Mouse (Mus musculus): ENCODE measurements at regions not wholly inside any gene's neighbourhood (a gene's known extent, or its start where the extent isn't known, plus 50 kb on each side); places are given as distances from the start of the nearest gene placed in this dataset.

DNA sequence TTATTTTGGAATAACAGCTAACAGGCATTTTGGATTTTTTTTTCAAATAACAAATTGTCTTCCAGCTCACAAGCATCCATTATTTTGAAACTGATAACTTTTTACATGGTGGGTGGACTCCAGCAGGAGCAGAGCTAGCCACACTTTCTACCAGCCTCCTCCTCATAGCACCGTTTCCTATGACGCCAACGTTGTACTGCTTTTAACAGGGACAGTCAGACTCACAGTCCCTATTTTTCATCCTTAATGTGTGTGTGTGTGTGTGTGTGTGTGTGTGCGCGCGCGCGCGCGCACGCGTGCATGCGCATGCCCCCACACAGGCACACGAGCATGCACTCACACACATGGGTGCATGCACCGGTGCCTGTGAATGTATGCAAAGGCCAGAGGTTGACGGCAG is 70.5 kb upstream of the S1pr3 start:
- no peak for DNase-seq (ENCODE audit: low read depth, low spot score)

DNA sequence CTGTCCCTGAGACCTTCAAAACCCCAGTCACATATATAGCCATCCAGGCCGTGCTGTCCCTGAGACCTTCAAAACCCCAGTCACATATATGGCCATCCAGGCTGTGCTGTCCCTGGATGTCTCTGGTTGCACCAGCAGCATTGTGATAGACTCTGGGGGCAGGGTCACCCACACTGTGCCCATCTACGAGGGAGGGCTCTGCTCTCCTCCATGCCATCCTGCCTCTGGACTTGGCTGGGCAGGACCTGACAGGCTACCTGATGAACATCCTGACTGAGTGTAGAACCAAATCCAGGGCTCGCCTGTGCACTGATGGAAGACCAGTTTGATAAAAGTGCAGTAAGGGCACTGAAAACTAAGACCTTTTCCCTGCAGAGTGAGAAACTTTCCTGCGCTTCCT is 63.1 kb upstream of the S1pr3 start:
- no peak for DNase-seq (ENCODE audit: low read depth, low spot score)

DNA sequence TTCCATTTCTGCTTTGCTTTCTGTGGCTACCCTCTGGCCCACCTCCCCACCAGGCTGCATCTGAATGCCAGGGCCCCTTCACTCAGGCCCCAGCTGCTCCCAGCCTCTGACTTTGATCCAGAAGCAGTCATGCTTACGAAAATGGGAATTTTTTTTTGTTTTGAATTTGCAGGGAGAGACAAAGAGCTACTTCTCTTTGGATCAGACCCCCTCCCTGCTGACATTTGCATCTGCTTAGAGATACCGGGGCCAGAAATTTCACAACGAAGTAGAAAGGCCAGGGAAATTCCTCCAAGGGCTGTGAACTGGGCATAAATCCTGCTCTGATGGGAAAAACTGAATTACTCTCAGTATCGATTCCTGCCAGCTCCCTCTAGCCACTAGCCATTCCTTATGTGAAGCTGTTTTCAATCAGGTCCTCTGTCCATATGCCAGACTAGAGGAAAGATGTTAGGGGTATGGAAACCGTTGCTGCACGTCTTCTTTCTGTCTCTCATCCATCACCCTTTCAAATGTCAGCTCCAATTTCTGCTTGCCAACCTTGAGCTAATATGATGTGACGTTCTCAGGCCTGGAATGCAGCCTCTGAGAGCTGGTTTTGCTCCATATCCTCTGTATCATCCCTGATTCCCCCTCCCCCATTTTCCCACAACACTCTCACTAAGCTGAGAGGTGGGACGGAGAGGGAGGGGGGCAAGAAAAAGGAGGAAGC is 62.4 kb upstream of the S1pr3 start:
- peak; percentile 50 for DNase-seq (ENCODE audit: low read depth, low spot score)

DNA sequence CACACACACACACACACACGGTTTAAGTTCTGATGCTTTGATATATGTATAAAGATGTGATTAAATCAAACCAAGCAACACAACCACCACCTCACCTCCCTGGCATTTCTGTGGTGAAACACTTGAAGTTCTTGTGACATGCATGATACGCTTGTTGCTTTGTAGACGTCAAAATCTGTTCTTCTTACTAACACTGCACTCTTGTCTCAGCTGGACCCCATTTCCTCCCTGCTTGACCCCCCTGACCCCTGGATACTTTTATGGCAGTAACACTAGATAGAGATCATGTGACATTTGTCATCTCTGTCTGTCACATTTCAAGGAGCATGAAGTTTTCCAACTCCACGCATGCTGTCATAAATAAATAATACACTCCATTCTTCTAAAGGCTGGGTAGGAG is 59.7 kb upstream of the S1pr3 start:
- no peak for DNase-seq (ENCODE audit: low read depth, low spot score)

DNA sequence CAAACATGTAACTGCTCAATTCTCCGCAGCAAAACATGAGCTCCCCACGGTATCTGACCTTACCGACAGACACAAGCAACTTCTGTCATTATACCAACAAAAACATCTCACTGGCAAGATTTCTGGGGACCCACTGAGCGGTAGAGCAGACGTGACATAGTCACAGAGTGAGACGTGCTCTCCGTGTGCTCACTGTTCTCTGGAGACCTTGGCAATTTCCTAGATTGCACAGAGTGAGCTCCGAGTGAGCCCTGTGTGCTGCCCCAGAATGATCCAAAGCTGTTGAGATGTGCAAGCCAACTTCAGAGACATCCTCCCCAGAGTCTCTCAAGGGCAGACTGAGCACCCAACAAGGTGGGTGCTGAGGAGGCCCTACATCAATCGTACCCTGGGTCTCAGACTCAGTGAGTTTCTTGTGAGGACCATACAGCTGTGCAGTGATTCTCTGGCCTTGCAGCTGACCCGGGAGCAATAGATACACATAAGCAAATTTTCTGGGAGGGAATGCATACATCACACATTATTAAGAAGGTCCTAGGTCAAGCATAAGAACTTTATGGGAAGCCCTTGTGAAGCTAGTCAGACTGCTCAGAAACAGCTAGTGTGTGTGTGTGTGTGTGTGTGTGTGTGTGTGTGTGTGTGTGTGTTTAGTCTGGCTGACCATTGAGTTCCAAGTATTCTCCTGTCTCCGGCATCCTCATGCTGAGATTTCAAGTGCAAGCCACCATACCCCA is 58.5 kb upstream of the S1pr3 start:
- no peak for DNase-seq (ENCODE audit: low read depth, low spot score)

DNA sequence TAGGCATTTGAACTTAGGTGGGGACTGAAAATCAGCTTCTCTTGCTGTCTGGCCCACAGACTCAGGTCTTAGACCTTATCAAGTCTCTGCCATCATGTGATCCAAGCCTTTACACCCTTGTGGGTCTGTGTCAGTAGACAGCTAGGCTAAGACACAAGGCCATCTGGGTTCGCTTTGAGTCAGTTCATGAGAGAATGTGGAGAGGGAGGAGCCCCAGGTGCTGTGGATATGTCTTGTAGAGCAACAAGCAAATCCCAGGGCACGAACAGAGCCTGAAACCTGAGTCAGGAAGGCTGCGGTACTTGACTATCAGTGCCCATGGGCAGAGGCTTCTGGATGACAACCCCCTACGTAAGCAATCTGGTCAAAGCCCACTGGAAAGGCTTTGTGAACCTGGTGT is 55.6 kb upstream of the S1pr3 start:
- DNase-seq (ENCODE audit: low read depth, low spot score) = no peak

DNA sequence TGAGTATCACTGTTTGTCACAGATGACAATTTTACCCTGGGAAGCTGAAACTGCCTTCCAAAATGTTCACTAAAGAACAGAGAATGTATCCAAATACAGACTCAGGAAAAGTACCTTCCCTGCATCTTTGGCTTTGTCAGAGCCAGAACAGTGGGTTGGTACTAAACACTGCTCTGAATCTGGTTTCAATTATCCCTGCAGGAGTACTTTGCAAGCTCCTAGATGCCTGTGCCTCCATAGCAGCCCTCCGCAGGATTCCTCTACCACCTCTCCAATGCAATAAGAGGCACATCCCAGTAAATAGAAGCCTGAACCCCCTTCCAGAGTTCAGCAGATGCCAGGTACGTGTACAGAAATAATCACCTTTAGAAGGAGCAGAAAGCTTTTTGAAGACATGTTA is 52.9 kb upstream of the S1pr3 start:
- no peak for DNase-seq (ENCODE audit: low read depth, low spot score)

Data from skeletal muscle tissue, adult 2 months (tissue).